Mouse (Mus musculus): ENCODE measurements at regions not wholly inside any gene's neighbourhood (a gene's known extent, or its start where the extent isn't known, plus 50 kb on each side); places are given as distances from the start of the nearest gene placed in this dataset.

DNA sequence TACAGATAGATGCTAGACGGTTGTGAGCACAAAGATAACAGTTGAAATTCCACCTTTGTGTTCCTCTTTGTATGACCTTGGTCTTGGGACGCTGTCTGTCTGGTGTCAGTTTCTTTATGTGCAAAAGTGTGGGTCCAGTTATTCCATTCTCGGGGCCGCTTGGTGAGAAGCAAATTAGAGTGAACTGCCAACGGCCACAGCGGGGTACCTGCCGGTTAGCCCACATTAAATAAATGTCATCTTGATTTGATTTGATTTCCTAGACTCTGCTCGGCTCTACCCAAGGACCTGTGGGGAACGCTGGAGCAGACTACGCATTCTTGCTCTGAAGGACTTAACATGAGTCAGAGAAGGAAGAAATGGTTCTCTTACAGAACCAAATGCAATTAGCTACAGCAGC lies 155.0 kb upstream of the Igsf21 start:
- no peak for DNase-seq (ENCODE audit: low read depth, low spot score)
- no peaks in the 10 kb centered on the region for H3K36me3 ChIP-seq (ENCODE audit: control insufficient read depth, insufficient read depth, low read length, poor library complexity, severe bottlenecking)
- TF ChIP-seq MAFK (IDR thresholded peaks at IDR 0.05; ENCODE audit: insufficient read depth, low read depth, low read length) (no peak), HCFC1 (IDR thresholded peaks at IDR 0.05; ENCODE audit: borderline replicate concordance, insufficient read depth, low read length) (no peak), CHD2 (IDR thresholded peaks at IDR 0.05; ENCODE audit: low read depth, low read length) (no peak), ZC3H11A (IDR thresholded peaks at IDR 0.05; ENCODE audit: borderline replicate concordance, low read depth, low read length) (no peak), ZNF384 (IDR thresholded peaks at IDR 0.05; ENCODE audit: low read depth, low read length) (no peak)
- H3K9me3 ChIP-seq (ENCODE audit: control insufficient read depth, insufficient read depth, low read depth, low read length): no peaks in the 10 kb centered on the region
- H3K27ac ChIP-seq (ENCODE audit: insufficient read depth, low read depth, low read length, poor library complexity, severe bottlenecking): no peak overlapping the region
- peaks cover 1 to 8% of the 10 kb centered on the region in 2 experiments for H3K4me1 ChIP-seq (ENCODE audit: control insufficient read depth in 2 of 2, insufficient read depth in 2 of 2, low read length in 2 of 2, poor library complexity in 1 of 2)
- in situ Hi-C loops (cut with MboI; ENCODE audit: low sequenced_read_pairs in 2 of 2, unreplicated experiment in 2 of 2): no loop called here
- H3K9ac ChIP-seq (ENCODE audit: insufficient read depth, low read depth, low read length, poor library complexity, severe bottlenecking): peak overlapping the region; percentile 63; the same call in 1 of the 2 replicates
- peak overlapping the region; percentile 59 to 62 for H3K4me3 ChIP-seq (ENCODE audit: insufficient read depth in 1 of 2, low read depth in 1 of 2, low read length in 2 of 2, poor library complexity in 1 of 2, severe bottlenecking in 1 of 2)

DNA sequence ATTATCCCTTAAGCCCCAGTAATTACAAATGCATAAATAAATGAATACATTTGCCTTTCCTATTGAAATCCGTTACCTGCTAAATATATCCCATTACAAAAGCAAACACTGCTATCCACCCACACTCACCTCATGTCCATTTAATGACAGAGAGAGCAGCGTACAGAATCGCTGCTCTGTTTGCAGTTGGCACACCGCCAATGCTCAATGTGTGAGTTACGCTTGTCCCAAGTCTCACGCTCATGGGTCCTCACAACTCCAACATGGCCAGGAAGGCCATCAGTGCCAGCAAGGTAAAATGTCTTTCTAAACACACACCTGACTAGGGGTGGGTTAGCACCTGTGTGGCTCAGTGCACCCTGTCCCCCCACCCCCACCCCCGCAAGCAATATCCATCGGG lies 150.0 kb upstream of the Igsf21 start:
- Histone ChIP-seq H3K27ac (ENCODE audit: insufficient read depth, low read depth, low read length, poor library complexity, severe bottlenecking) (no peak overlapping the region), H3K9me3 (ENCODE audit: control insufficient read depth, insufficient read depth, low read depth, low read length) (no peaks in the 10 kb centered on the region), H3K36me3 (ENCODE audit: control insufficient read depth, insufficient read depth, low read length, poor library complexity, severe bottlenecking) (no peaks in the 10 kb centered on the region), H3K4me3 (ENCODE audit: insufficient read depth in 1 of 2, low read depth in 1 of 2, low read length in 2 of 2, poor library complexity in 1 of 2, severe bottlenecking in 1 of 2) (no peak overlapping the region), H3K4me1 (ENCODE audit: control insufficient read depth in 2 of 2, insufficient read depth in 2 of 2, low read length in 2 of 2, poor library complexity in 1 of 2) (no peaks in the 10 kb centered on the region), H3K9ac (ENCODE audit: insufficient read depth, low read depth, low read length, poor library complexity, severe bottlenecking) (no peak overlapping the region)
- TF ChIP-seq HCFC1 (IDR thresholded peaks at IDR 0.05; ENCODE audit: borderline replicate concordance, insufficient read depth, low read length): no peak
- no peak for TF ChIP-seq ZC3H11A (IDR thresholded peaks at IDR 0.05; ENCODE audit: borderline replicate concordance, low read depth, low read length)
- no peak for TF ChIP-seq ZNF384 (IDR thresholded peaks at IDR 0.05; ENCODE audit: low read depth, low read length)
- no peak for TF ChIP-seq MAFK (IDR thresholded peaks at IDR 0.05; ENCODE audit: insufficient read depth, low read depth, low read length)
- TF ChIP-seq CHD2 (IDR thresholded peaks at IDR 0.05; ENCODE audit: low read depth, low read length): no peak
- in situ Hi-C loops (cut with MboI; ENCODE audit: low sequenced_read_pairs in 2 of 2, unreplicated experiment in 2 of 2): no loop called here
- DNase-seq (ENCODE audit: low read depth, low spot score): no peak

DNA sequence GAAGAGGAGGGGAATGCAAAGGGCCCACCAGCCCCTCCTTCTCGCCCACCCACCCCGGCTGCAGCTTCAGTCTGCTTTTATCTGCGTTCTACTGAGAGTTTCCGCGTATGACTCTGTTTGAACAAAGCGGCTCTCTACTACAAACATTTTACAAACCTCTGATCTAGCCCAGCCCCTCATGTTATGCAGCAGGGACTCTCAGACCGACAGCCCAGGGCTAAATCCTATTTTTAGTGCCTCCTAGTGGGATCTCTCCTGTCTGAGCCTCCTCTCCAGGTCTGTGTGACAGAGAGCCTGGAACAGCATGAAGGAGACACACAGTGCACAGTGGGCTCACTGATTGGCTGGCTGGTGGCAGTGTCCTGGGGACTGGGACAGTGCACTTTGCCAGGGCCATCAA lies 145.7 kb upstream of the Igsf21 start:
- Histone ChIP-seq H3K9me3 (ENCODE audit: control insufficient read depth, insufficient read depth, low read depth, low read length) (no peaks in the 10 kb centered on the region), H3K9ac (ENCODE audit: insufficient read depth, low read depth, low read length, poor library complexity, severe bottlenecking) (no peak overlapping the region), H3K27ac (ENCODE audit: insufficient read depth, low read depth, low read length, poor library complexity, severe bottlenecking) (no peak overlapping the region), H3K4me1 (ENCODE audit: control insufficient read depth in 2 of 2, insufficient read depth in 2 of 2, low read length in 2 of 2, poor library complexity in 1 of 2) (peaks cover 0 to 4% of the 10 kb centered on the region in 2 experiments; a peak in 1 of 4 replicates), H3K4me3 (ENCODE audit: insufficient read depth in 1 of 2, low read depth in 1 of 2, low read length in 2 of 2, poor library complexity in 1 of 2, severe bottlenecking in 1 of 2) (no peak overlapping the region), H3K36me3 (ENCODE audit: control insufficient read depth, insufficient read depth, low read length, poor library complexity, severe bottlenecking) (no peaks in the 10 kb centered on the region)
- no peak for TF ChIP-seq ZC3H11A (IDR thresholded peaks at IDR 0.05; ENCODE audit: borderline replicate concordance, low read depth, low read length)
- in situ Hi-C loops (cut with MboI; ENCODE audit: low sequenced_read_pairs in 2 of 2, unreplicated experiment in 2 of 2): no loop called here
- no peak for DNase-seq (ENCODE audit: low read depth, low spot score)

DNA sequence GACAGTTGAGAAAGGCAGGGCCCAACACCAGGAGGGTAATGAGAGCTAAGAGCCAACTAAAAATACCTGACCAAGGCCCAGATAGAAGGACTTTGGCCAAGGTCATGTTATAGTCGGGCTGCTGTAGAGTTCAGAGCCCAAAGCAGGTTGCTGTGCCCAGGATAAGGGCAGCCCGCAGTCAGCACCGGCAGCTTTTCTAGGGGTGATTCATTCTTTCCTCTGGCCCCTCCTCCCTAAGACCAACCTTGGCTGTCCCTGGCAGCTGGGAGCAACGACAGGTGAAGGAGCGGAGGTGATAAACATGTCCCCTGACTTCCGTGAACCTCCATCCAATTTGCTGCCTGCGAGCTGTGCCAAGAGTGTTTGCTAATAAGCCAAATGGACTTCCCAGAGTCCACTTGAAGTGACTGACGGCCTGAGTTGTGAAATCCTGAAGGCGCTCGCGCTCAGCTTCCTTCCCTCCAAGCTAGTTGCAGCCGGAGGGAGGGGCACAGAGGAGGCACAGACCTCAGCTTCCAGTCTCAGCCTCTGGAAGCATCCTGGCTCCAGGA lies 144.2 kb upstream of the Igsf21 start:
- H3K36me3 ChIP-seq (ENCODE audit: control insufficient read depth, insufficient read depth, low read length, poor library complexity, severe bottlenecking): no peaks in the 10 kb centered on the region
- in situ Hi-C loops (cut with MboI; ENCODE audit: low sequenced_read_pairs in 2 of 2, unreplicated experiment in 2 of 2): no loop called here
- TF ChIP-seq ZNF384 (IDR thresholded peaks at IDR 0.05; ENCODE audit: low read depth, low read length) (no peak), HCFC1 (IDR thresholded peaks at IDR 0.05; ENCODE audit: borderline replicate concordance, insufficient read depth, low read length) (no peak)

DNA sequence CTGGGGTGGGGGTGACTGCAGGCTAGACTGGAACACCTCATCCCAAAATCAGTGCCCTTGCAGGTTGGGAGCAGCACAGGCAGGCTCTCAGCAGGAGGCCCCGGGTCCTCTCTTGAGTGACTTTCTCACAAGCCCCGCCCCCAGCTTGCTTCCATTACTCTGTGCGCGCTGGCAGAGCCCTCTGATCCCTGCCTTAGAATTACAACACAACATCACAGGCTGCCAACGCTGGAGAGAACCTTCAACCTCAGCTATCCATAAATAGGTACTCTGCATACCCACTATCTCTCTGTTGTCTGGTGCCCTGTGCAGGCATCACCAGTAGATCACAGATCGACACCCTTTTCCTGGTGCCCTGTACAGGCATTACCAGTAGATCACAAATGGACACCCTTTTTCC lies 139.1 kb upstream of the Igsf21 start:
- Histone ChIP-seq H3K36me3 (ENCODE audit: control insufficient read depth, insufficient read depth, low read length, poor library complexity, severe bottlenecking) (no peaks in the 10 kb centered on the region), H3K4me3 (ENCODE audit: insufficient read depth in 1 of 2, low read depth in 1 of 2, low read length in 2 of 2, poor library complexity in 1 of 2, severe bottlenecking in 1 of 2) (no peak overlapping the region), H3K9me3 (ENCODE audit: control insufficient read depth, insufficient read depth, low read depth, low read length) (no peaks in the 10 kb centered on the region), H3K27ac (ENCODE audit: insufficient read depth, low read depth, low read length, poor library complexity, severe bottlenecking) (no peak overlapping the region), H3K9ac (ENCODE audit: insufficient read depth, low read depth, low read length, poor library complexity, severe bottlenecking) (no peak overlapping the region), H3K4me1 (ENCODE audit: control insufficient read depth in 2 of 2, insufficient read depth in 2 of 2, low read length in 2 of 2, poor library complexity in 1 of 2) (peaks cover 1 to 8% of the 10 kb centered on the region in 2 experiments; a peak in 2 of 4 replicates)
- TF ChIP-seq MAFK (IDR thresholded peaks at IDR 0.05; ENCODE audit: insufficient read depth, low read depth, low read length) (no peak), ZC3H11A (IDR thresholded peaks at IDR 0.05; ENCODE audit: borderline replicate concordance, low read depth, low read length) (no peak), ZNF384 (IDR thresholded peaks at IDR 0.05; ENCODE audit: low read depth, low read length) (no peak), HCFC1 (IDR thresholded peaks at IDR 0.05; ENCODE audit: borderline replicate concordance, insufficient read depth, low read length) (no peak), CHD2 (IDR thresholded peaks at IDR 0.05; ENCODE audit: low read depth, low read length) (no peak)
- peak; percentile 24 for DNase-seq (ENCODE audit: low read depth, low spot score)
- in situ Hi-C loops (cut with MboI; ENCODE audit: low sequenced_read_pairs in 2 of 2, unreplicated experiment in 2 of 2): no loop called here

More for the DNA sequence above, 144.2 kb upstream of the Igsf21 start:
- Histone ChIP-seq H3K9me3 (ENCODE audit: control insufficient read depth, insufficient read depth, low read depth, low read length) (no peaks in the 10 kb centered on the region), H3K4me1 (ENCODE audit: control insufficient read depth in 2 of 2, insufficient read depth in 2 of 2, low read length in 2 of 2, poor library complexity in 1 of 2) (peaks cover 0 to 8% of the 10 kb centered on the region in 2 experiments; a peak in 1 of 4 replicates), H3K4me3 (ENCODE audit: insufficient read depth in 1 of 2, low read depth in 1 of 2, low read length in 2 of 2, poor library complexity in 1 of 2, severe bottlenecking in 1 of 2) (no peak overlapping the region), H3K27ac (ENCODE audit: insufficient read depth, low read depth, low read length, poor library complexity, severe bottlenecking) (no peak overlapping the region), H3K9ac (ENCODE audit: insufficient read depth, low read depth, low read length, poor library complexity, severe bottlenecking) (no peak overlapping the region)
- no peak for DNase-seq (ENCODE audit: low read depth, low spot score)

All from ES-E14 (cell line).